Mouse (Mus musculus) 3T3-L1 (cell line): ENCODE measurements around the gene Mbl1.

Source experiments
- DNase-seq: peaks from one replicate; pipeline ENCODE4 v3.0.0-alpha.2; 2015; ENCODE audit warnings: low read depth, low spot score

Mbl1 gene

DNA sequence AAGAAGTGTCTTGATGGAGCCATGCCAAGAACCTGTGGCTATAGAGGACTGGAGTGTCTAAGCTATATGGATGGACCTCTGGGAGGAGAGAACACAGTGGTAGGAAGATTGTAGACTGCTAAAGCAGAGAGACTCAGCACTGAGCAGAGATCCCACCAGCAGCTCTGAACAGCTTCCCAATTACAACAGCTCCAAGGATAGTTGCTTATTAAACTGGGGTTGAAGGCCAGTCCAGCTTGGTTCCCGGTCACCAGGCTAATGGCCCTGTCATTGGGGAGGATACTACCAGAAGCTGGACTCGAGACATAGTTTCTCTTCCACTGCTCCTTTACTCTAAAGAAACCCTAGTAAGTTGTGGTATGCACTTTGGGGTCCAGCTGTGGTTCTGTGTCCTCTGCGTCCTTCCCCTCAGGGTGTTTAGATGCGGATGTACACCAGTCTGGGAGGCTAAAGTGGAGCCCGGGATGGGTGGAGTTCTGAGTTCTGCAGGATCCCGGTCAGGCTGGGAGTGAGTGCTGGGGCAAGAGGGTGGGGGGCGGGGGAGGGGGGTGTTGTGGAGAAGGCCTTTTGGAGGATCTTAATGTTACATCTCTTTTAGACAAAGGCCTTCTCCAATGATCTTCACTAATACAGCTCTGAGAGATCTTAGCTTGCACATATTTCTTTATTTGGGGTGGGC, at the start of gene Mbl1:
Gene Mbl1, plus strand, starts transcription at position 239 of the 679 bp plus-strand sequence.
- no peak for DNase-seq

DNA sequence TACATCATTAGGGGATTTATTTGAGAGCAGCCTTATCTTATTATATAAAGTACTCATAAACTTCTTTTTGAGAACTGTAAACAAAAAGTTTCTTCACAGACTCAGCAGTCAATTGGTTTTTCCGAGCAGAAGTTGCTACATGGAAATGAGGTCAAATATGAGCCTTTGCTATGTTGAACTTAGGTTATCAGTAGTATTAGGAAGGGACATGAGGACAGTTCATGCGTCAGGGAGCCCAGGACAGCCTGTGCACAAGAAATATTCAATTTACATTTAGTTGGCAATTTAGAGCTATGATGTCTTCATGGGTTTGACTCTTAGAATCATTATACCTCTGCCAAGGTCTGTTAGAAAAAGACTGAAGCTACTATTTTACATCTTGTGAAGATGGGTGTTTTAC, 49.0 kb upstream of the Mbl1 start:
- DNase-seq, result no peak

DNA sequence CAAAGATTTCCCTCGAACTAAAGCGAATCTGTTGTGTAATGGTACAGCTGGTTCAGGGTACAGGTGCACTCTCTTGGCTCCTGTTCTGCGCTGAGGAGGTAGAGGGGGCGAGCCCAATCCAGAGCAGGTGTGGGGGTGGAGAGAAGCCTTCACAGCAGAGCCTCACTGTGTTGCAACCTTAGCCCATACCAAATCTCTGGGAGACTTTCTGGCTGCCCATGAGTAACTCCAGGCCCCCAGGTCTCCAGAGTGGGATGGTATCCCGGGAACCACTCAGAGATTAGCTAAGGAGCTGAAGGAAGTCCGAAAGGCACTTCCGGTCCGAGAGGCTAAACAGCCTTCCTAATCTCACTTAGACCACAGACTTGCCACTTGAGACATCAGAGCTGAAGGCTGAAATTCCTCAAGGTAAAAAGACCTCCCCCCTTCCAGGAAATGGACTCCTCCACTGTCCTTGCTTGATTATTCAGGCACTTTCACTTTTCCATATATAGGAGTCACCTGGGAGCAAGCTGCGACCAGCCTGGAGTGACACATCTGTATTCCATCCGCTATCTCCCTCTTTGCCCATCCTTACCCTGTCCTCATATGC, 46.3 kb upstream of the Mbl1 start, which contains the start of gene Mat1a:
Gene Mat1a, plus strand, starts transcription at position 183 of the 592 bp plus-strand sequence.
- DNase-seq, result no peak

DNA sequence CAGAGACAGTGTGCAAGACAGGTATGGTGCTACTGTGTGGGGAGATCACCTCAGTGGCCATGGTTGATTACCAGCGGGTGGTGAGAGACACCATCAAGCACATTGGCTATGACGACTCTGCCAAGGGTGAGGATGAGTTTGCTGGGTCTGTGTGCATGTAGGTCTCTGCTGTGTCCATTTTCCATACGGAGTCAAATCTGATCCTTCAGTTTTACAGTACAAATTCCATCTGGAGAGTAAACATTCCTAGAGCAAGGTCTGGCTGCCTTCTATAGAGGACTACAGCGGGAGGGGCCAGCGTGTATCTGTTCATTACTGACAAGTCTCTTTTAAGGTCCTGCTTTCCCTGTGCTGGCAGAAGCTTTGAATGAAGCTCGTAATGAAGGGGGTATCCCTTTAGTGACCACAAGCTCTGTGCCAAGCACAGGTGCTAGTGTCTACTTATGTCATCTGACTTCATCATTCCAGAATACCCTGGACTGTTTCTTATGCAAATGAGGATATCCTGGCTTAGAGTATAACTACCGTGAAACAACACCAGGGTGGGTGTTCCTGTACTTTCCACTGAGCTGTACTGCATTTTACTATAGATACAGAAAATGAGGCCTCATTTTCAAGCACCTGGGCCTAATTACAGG, 40.1 kb upstream of the Mbl1 start:
- no peak for DNase-seq

DNA sequence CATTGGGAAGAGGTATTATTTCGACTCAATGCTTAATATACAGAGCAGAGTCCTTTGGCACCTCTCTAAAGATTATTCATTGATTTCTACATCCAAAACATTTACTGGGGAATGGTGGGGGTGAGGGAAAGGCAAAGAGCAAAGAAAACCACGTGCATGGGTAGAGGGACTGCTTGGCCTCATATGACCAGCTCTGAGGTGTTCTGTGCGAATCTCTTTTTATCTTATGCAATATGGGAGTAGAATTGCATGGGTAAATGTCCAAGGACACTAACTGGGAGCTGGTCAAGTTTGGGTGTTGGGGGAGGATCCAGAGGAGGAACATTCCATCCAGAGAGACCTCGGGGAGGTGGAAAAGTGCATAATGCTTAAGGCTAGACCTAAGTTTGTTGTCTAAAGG, 38.3 kb upstream of the Mbl1 start:
- DNase-seq, result no peak

DNA sequence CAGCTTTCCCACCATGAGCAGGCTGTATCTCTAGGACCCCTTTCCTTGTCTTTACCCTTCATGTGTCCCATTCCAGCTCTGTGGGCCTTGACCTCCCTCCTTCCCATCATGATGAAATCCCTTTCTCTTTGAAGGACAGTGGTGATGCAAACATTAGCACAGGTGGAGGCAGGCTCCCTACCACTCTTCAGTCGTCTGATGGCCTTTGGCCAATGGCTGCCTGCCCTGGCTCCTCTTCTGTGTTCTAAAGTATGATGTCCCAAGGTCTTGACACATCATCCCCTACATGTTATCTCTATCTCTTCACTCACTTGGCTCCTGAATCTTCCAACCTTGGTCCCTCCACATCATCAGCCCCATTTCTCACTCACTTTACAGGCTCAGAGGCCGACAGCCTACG, 35.0 kb upstream of the Mbl1 start:
- DNase-seq, result no peak

DNA sequence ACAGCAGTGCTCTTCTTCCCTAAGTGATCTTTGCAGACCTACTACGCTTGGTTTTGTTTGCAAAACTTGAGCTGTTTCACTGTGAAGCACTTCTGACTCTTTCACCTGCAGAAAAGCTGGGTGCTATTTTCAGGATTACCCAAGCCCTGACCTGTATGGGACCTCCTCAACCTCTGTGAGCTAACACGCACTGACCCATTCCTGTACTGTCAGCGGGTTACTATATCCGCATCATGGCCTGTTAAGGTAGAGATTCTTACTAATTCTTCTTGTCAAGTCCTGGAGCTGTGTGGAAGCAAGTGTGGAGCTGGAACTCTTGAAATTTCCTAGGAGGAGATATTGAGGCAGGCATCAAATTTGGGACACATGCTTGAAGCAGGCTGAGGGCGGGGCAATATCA, 26.6 kb upstream of the Mbl1 start:
- DNase-seq, result no peak

DNA sequence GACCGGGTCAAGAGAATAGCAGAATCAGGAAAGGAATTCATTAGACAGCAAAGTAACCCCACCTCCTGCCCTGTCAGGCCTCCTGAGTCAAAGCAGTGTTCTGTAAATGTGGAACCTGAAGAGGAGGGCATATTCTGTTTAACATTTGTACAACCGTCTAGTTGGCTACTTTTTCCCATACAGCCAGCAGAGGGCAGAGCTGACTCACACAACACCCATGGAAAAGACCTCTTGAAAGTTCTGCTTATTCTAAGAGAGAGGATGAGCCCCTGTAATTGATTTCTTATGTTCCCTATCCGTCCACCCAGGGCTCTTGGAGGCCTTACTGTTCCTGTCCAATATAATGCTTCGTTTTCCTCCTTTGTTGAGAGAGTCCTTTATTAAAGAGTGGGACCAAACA, 23.3 kb upstream of the Mbl1 start:
- peak; percentile 40 for DNase-seq

DNA sequence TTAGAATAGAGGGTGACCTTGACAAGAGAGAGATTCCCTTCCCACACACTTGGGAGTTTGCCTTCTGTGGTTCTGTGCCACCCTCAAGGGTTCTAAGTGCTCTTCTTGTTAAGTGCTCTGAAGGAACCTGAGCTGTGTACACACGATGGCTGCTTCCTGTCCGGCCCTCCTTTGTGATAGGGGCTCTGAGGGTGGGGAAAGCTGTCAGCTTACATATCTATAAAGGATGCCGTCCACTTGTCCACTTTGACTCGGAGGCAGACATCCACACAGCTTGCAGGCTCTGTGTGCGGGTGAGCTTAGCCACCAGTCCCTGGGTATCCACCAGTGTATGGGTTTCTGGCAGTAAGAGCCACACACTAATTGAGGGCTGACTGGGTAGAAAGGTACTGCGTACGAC, 19.7 kb upstream of the Mbl1 start, which contains the start of gene Sftpa1:
Gene Sftpa1, plus strand, starts transcription at position 243 of the 400 bp plus-strand sequence.
- DNase-seq, result no peak

DNA sequence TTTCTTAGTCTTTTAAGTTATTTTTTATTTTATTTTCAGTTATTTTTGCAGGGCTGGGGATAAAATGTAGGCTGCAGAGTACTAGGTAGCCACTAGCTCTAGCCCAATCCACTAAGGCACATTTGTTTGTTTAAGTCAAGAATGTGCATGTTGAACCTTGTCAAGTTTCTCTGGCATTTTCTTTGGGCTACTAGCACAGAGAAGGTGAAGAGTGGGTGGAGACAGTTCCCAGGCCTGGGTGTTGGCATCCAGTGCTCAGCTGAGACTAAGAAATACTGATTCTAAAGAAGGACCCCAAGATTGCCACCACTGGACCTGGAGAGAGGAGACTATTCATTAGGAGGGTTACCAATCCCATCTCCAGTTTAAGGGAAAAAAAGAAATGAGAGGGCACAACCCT, 14.3 kb upstream of the Mbl1 start:
- no peak for DNase-seq

DNA sequence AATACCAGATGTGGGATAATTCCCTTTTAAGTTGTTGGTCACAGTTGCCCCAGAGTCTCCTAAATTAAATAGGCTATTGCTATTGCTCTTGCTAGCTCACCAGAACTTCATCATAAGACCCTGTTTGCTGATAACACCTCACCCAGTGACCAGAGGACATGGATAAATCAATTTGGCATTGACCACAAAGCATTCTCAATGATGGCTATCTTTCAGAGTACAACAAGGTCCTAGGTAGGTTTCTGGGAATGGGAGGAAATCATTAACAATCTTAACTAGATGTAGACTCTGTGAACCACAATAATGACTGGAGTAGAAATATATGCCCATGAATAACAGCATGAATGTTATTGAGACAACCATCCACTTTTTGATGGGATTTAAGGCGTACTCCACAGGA, 10.6 kb upstream of the Mbl1 start:
- DNase-seq, result no peak

DNA sequence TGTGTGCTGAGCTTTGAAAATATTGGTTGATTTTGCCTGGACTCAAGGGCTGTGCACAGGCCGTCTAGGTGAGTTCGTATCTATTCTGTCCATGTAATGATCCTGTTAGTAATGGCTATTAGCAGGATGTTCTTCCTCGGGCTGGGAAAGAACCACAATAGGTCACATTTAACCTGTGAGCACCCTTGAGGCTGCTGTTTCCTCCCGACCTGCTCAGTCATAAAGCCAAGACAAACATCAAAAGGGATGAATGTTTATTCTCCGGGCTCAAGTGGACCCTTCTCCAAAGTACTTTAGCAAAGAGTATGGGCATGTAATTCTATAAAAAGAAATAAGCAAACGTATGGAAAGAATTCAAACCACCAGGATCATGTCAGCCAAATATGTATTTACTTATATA, 5.2 kb upstream of the Mbl1 start:
- DNase-seq, result no peak

DNA sequence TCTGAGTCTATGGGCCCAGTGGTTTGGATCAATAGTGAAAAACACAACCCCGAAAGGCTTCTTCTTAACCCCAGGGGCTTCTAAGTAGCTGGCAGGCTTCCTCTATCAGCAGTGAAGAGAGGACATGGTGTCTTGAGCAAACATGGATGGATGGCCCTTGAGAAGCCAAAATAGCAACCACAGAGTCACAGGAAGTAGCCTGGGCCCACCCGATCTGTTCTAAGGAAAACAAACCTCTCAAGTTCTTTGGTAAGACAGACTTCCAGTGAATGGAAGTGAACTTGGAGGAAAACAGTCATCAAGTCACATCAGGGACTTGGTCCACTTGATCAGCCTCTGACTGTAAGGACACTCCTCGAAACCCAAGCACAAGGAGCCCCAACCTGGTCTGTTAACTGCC, 4.3 kb upstream of the Mbl1 start:
- DNase-seq, result no peak

DNA sequence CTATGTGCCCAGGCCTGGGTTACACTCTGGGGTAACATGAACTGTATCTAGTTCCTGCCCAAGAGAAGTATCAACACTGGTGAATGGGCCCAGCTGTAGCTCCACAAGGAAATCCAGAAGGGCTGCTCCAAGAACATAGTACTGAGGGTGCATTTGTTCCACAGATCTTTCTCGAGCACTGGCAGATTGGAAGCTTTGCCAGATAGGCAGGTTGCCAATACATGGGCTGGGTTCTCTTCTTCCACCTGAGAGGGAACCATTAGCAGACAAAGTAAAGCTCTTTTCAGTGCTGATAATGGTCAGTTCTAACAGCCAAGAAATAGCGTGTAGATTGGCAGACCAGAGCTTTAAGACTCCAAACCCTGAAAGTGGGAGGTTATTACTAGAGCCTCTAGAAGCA, 3.9 kb upstream of the Mbl1 start:
- DNase-seq, result no peak

DNA sequence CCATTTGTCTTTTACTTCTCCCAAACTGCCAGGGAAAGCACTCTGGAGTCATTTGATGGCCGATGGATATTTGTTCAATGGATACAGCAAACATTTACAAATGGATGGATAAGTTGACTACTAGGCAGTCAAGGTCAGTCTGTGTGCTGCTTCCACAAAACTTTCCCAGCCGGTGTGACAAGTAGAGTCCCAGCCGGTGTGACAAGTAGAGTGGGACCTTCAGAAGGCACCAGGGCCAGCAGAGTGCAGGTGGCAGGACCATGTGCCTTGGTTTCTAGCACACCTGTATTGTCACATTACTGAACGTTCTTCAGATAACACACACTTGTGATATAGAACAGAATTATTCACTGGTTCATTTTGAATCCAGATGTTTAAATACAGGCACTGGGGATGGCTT, 8.8 kb downstream of the Mbl1 start:
- no peak for DNase-seq

DNA sequence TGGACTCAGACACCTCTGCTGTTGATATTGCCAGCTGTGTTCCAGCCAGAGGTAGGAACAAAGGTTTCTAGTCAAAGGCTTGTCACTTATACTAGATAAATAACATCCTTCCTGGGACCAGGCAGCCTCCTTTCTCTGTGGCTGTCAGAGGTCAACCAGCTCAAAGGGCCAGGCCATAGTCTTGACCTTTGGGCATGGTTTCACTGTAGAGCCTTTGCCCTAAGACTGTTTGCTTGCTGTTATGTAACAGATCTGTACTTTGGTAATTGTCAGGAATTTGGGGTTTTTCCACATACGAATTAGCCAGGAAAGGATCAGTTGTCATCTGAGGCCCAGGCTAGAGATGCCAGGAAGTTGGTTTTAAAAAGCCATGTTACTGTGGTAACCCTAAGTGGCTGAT, 9.5 kb downstream of the Mbl1 start:
- DNase-seq, result peak; percentile 3

DNA sequence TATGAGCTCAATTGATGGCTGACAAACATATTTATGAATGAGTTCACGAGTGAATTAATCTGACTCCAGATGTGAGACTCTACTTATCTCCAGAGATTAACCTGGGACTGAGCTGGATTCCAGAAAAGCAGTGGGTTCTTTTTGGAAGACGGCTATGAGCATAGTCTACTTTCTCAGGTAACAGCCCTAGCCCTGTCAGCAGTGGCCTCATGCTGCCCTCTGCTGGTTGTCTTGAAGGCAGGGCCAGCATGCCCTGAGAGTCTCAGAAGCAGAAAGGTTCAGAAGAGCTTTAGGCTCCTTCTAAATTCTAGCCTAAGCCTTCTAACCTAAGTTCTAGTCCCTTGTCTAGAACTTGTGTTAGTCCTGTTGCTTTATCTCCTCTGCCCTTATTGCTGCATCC, 11.4 kb downstream of the Mbl1 start:
- peak; percentile 7 for DNase-seq

DNA sequence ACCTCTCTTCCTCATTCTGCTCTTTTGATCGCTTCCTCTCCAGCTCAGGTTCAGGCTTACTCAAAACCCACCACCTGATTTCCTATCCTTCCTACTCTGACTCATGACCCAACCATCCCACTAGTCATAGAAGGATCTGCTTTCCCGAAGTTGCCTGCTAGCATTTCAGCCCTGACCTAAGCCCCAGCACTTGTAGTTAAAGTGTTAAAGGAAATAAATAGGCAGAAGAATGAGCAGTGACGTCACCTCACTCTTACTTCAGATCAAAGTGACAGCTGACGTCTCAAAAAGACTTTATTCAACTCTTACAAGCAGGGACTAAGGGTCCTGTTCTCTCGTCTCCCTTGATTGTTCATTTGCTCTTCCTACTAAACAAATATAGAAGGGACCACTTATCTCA, 16.0 kb downstream of the Mbl1 start:
- DNase-seq, result peak; percentile 27

DNA sequence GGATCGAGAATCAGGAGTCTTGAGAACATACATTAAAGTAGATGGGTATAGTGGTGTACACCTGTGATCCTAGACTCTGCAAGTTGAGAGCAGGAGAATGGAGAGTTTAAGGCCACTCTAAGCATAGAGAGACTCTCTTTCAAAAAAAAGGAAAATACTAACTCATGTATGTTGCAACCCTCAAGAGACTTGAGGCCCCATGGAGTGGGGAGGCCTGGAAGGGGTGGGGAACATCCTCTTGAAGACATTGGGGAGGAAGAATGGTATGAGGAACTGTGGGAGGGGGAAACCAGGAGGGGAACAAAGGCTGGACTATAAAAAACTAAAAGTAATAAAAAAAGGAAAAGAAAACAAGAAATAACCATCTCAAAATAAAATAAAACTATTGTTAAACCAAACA, 17.3 kb downstream of the Mbl1 start:
- no peak for DNase-seq

DNA sequence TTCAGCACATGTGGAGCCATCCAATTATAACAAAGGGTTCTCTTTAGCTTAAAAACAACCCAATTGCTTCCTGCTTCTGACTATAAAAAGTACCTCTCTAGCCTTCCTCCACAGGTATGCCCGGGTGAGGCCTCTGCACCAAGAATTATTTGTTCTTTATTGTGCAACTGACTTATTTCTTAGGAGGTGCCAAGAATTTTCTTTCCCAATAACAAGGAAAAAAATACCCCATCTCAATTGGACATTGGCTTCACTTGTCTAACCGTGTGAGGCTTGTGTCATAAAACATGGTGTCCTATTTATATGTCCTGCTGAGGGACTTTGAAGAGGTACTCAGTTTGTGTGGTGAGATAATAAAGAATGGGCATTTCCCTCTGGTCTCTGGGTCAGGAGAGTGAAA, 19.3 kb downstream of the Mbl1 start:
- DNase-seq, result no peak

DNA sequence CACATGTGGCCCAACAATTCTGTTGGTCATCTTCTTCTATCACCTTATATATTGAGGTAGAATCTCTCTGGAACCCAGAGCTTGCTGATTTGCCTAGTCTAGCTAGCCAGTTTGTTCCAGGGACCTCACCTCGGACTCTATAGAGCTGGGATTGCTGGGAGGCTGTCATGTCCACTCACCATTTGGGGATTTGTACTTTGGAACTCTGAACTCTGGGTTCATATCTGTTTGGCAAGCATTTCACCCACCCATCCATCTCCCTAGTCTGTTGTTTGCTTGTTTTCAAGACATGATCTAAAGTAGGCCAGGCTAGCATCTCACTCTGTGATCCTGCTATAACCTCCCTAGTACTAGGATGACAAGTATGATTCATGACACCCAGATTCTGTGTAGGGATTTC, 23.5 kb downstream of the Mbl1 start:
- no peak for DNase-seq

DNA sequence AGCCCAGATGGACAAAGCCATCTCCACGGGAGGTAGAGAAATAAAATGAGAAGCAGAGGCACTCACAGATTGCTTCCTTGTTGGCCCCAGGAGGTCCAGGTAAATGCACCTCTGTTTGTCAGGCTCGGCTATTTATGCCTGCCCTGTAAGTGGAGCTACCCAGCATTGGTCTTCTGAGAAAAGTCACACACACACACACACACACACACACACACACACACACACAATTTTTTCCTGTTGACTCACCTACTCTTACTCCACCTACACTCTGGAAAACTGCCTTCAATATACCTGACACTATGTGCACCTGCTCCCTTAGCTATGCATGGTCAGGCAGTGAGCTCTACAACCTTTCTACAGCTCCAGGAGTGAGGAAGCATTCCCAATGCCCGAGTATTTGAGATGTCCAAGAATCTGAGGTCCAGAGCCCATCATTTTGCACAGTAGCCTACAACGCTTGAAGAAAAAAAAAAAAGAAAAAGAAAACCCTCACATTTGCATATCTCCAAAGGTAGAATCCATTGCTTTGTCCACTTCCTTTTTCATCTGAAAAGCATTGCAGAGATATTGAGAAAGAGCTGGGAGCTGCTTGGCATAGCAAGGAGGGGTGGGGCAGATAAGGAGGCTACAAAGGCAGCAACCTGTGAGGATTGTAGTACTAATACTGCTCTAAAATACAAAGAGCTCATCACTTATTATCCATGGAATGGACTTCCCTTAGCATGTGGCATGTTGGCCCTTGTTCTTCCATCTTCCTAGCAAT, 34.0 kb downstream of the Mbl1 start, which contains the start of gene Sftpd:
Gene Sftpd, minus strand, starts transcription at position 91 of the 763 bp plus-strand sequence.
- no peak for DNase-seq
